Mouse (Mus musculus) liver, embryonic 13.5 days (tissue): ENCODE data around the gene Prrt4. TPM values are rescaled to one million over a fixed set of nuclear protein-coding genes. Genes with fewer than 3 reads are reported as not detected.

Experiments used
- ATAC-seq: fragments of 200-750 bp; cut with Nextera tagmentation; 2 replicates; pipeline ENCODE4 v1.8.0; 2017; ENCODE audit warnings: low read depth, mild to moderate bottlenecking, moderate number of reproducible peaks, moderate library complexity
- DNase-seq: peaks from one replicate; pipeline ENCODE4 v3.0.0; 2022
- H3K27ac ChIP-seq: fragments of 300-500 bp; sonication (generic); 2 replicates; pipeline ENCODE4 v1.5.1; 2015; ENCODE audit warnings: moderate library complexity, mild to moderate bottlenecking, inconsistent platforms
- H3K27me3 ChIP-seq: fragments of 300-500 bp; sonication (generic); 2 replicates; pipeline ENCODE4 v1.6.1; 2015; ENCODE audit warnings: mild to moderate bottlenecking, inconsistent platforms
- H3K36me3 ChIP-seq: fragments of 300-500 bp; sonication (generic); 2 replicates; pipeline ENCODE4 v1.6.1; 2015; ENCODE audit warnings: mild to moderate bottlenecking, inconsistent platforms
- H3K4me1 ChIP-seq: fragments of 300-500 bp; sonication (generic); replicated peaks from 2 replicates; pipeline ENCODE4 v1.6.1; 2015; ENCODE audit warnings: inconsistent platforms
- H3K4me2 ChIP-seq: fragments of 300-500 bp; sonication (generic); 2 replicates; pipeline ENCODE4 v1.6.1; 2015; ENCODE audit warnings: inconsistent platforms, mild to moderate bottlenecking, moderate library complexity
- H3K4me3 ChIP-seq: fragments of 300-500 bp; sonication (generic); replicated peaks from 2 replicates; pipeline ENCODE4 v1.5.1; 2015; ENCODE audit warnings: mild to moderate bottlenecking, inconsistent platforms
- H3K9ac ChIP-seq: fragments of 300-500 bp; sonication (generic); 2 replicates; pipeline ENCODE4 v1.6.1; 2015; ENCODE audit warnings: mild to moderate bottlenecking, inconsistent platforms
- H3K9me3 ChIP-seq: fragments of 300-500 bp; sonication (generic); replicated peaks from 2 replicates; pipeline ENCODE4 v1.6.1; 2016; ENCODE audit warnings: inconsistent platforms
- WGBS: fragments of 180-500 bp; shearing (Covaris S2); methylation state at CpG from one replicate; pipeline ENCODE4 v1.1.7; 2015; ENCODE audit not compliant: insufficient replicate concordance; 5-methylcytosine and 5-hydroxymethylcytosine counted together
- polyA plus RNA-seq: library from polyadenylated mRNA; unstranded; fragments of >200 nt; fragmentation: Nextera tagmentation; extraction: Ambion mirVana; gene quantifications from 2 replicates; pipeline ENCODE4 v1.2.1, GENCODE M21; 2015

The Prrt4 gene
- polyA plus RNA-seq, 1 experiment from 2014 or later, result 0.06 TPM

DNA sequence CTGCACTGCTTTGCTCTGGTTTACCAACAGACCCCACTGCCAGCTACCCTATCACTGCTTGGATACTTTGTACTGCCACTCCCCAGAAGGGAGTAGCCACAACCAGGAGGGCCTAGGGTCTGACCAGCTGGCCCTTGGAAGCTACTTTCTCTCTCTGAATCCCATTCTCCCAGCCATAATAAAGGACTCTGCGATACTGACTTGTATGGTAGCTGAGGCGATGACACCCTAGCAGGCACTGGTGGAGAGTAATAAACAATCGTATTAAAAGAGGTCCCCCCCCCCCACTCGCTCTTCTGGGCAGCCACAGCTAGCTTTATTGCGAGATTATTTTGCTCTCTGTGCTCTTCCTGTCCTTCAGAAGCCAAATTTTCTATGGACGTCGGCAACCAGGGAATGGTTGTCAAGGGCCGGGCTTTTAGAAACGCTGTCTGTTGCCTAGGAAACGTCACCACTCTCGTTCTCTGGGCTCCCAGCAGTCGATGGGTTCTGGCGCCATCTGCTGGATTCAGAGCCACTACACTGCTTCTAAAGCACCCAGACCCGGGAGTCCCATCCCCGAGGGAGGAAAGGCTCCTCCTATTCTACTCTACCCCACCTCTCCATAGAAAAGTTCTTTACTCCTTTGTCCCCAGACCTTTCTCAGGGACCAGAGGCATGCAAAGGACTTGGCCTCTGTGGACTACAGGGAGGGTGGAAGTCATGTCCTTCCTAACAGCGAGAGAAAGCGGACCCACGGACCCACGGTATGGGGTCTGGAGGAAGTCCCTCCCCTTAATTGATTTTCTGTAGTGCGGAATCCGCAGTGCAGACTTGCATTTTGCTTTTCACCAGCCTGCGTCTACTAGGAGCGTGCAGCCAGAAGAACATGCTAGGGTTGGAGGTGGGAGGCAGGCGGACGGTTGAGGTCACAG, 19.2 kb upstream of the Prrt4 start:
- ATAC-seq, result peak; percentile 60
- Histone ChIP-seq H3K27me3 (peaks cover 52% of the 10 kb centered on the region), H3K9ac (no peak overlapping the region)

GRCm38 (mm10) chr6:29195846-29196698, 16.7 kb upstream of the Prrt4 start:
- no peak overlapping the region for H3K9ac ChIP-seq
- H3K27ac ChIP-seq, result no peak overlapping the region
- no peak overlapping the region for H3K4me2 ChIP-seq
- H3K4me1 ChIP-seq, result peaks cover 20% of the 10 kb centered on the region
- DNase-seq, result no peak
- WGBS, result 60% methylated on average over 5 of the region's 5 CpGs
- ATAC-seq, result no peak
- no peak overlapping the region for H3K4me3 ChIP-seq
- no peaks in the 10 kb centered on the region for H3K36me3 ChIP-seq
- H3K9me3 ChIP-seq, result no peaks in the 10 kb centered on the region
- peaks cover 67% of the 10 kb centered on the region for H3K27me3 ChIP-seq

More for the DNA sequence above, 19.2 kb upstream of the Prrt4 start:
- DNase-seq, result peak; percentile 62
- H3K36me3 ChIP-seq, result no peaks in the 10 kb centered on the region
- WGBS, result 15% methylated on average over 25 of the region's 25 CpGs
- H3K9me3 ChIP-seq, result no peaks in the 10 kb centered on the region
- no peak overlapping the region for H3K27ac ChIP-seq
- H3K4me1 ChIP-seq, result peaks cover 20% of the 10 kb centered on the region
- peak overlapping the region; percentile 32 for H3K4me3 ChIP-seq
- H3K4me2 ChIP-seq, result peak overlapping the region; percentile 56

GRCm38 (mm10) chr6:29195146-29195545, 15.8 kb upstream of the Prrt4 start:
- 69% methylated on average over 5 of the region's 5 CpGs for WGBS
- peaks cover 20% of the 10 kb centered on the region for H3K4me1 ChIP-seq
- no peak overlapping the region for H3K4me2 ChIP-seq
- H3K27ac ChIP-seq, result no peak overlapping the region
- no peak overlapping the region for H3K4me3 ChIP-seq
- H3K36me3 ChIP-seq, result no peaks in the 10 kb centered on the region
- H3K9ac ChIP-seq, result no peak overlapping the region
- peaks cover 75% of the 10 kb centered on the region for H3K27me3 ChIP-seq
- ATAC-seq (no peak), DNase-seq (no peak)
- H3K9me3 ChIP-seq, result no peaks in the 10 kb centered on the region

GRCm38 (mm10) chr6:29193961-29194750, 14.8 kb upstream of the Prrt4 start:
- WGBS, result 24% methylated on average over 15 of the region's 15 CpGs
- DNase-seq (no peak), ATAC-seq (0 out of 2 replicates have a peak, but pooled peaks have one; percentile 48)
- Histone ChIP-seq H3K4me3 (no peak overlapping the region), H3K27ac (no peak overlapping the region), H3K36me3 (no peaks in the 10 kb centered on the region), H3K9me3 (no peaks in the 10 kb centered on the region), H3K9ac (no peak overlapping the region), H3K27me3 (peaks cover 70% of the 10 kb centered on the region), H3K4me1 (peaks cover 15% of the 10 kb centered on the region), H3K4me2 (peak overlapping the region; percentile 15; the same call in 1 of the 2 replicates)

GRCm38 (mm10) chr6:29187936-29188335, 8.6 kb upstream of the Prrt4 start:
- no peak overlapping the region for H3K27ac ChIP-seq
- H3K36me3 ChIP-seq, result no peaks in the 10 kb centered on the region
- no peaks in the 10 kb centered on the region for H3K4me1 ChIP-seq
- ATAC-seq, result no peak
- H3K9me3 ChIP-seq, result no peaks in the 10 kb centered on the region
- no peak for DNase-seq
- no peak overlapping the region for H3K4me3 ChIP-seq
- H3K9ac ChIP-seq, result no peak overlapping the region
- peaks cover 33% of the 10 kb centered on the region for H3K27me3 ChIP-seq
- H3K4me2 ChIP-seq, result no peak overlapping the region
- 16% methylated on average over 1 of the region's 1 CpGs for WGBS

DNA sequence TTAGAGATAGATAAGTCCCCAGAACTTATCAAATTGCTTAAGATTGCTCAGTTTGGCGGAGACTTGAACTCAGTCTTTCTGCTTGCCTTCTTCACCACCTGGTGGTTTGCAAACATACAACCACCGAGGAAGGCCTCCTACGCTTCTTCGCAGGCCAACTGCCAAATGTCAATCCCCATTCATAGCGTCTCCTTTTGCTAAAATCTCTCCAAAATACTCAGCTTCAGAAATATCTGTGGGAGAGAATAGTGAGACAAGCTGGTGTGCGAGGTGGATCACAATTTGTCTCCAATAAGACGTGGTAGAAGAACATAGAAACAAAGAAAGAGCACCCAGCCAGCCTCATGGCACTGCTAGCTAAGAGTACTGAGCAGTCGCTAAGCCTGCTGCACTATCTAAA, 459 bp upstream of the Prrt4 start:
- ATAC-seq (no peak), DNase-seq (no peak)
- Histone ChIP-seq H3K9me3 (no peaks in the 10 kb centered on the region), H3K4me1 (peaks cover 7% of the 10 kb centered on the region; the same call in 1 of the 2 replicates), H3K4me3 (peak overlapping the region; percentile 52; the same call in 1 of the 2 replicates), H3K27ac (no peak overlapping the region), H3K4me2 (peak overlapping the region; percentile 69), H3K36me3 (no peaks in the 10 kb centered on the region), H3K27me3 (peaks cover 84% of the 10 kb centered on the region), H3K9ac (no peak overlapping the region)
- WGBS, result 36% methylated on average over 8 of the region's 8 CpGs

DNA sequence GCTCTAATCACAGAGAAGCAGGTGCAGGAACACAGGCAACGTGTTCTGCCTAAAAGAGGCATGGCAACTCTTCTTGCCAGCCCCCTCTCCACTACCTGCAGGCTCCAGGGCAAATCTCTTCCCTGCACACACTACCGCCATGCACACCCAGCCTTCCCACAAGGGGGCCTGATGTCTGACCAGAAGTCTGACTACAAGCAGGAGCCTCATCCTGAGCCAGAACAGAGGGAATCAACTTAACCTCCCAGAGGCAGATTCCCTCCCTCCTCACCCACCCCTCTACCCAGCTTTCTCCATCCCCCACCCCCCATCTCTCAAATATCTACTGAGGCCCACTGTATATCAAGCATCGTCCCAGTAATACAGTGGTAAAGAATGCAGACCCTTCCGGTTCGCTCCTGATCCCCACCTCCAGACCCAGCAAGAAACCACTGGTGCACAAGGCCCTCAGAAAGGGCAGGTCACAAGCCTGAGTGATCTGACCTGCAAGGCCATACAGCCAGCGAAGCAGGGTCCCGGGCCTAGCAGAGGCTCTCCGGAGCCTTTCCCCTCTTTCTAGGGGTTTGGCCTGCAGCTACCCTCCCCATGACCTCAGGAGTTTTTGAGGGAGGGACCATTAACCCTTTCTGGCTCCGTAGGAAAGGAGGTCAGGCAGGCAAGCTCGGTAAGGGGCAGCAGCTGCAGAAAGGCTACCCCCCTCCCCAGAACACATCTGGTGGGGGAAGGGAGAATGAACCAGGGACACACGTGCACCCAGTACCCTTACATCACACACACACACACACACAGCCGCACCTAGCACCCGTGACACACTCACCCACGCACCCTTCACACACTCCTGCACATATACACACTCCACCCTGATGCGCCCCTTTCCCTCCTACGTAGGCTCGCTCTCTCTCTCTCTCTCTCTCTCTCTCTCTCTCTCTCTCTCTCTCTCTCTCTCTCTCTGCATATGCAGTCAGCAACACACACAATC, 1.2 kb downstream of the Prrt4 start:
- Histone ChIP-seq H3K4me1 (peaks cover 7% of the 10 kb centered on the region; the same call in 1 of the 2 replicates), H3K4me2 (peak overlapping the region; percentile 69), H3K9me3 (no peaks in the 10 kb centered on the region), H3K36me3 (no peaks in the 10 kb centered on the region), H3K4me3 (peak overlapping the region; percentile 52; the same call in 1 of the 2 replicates), H3K27me3 (peaks cover 100% of the 10 kb centered on the region), H3K9ac (no peak overlapping the region), H3K27ac (no peak overlapping the region)
- WGBS, result 19% methylated on average over 17 of the region's 17 CpGs
- no peak for ATAC-seq
- no peak for DNase-seq

GRCm38 (mm10) chr6:29175113-29175512, 4.3 kb downstream of the Prrt4 start:
- H3K9me3 ChIP-seq, result no peaks in the 10 kb centered on the region
- H3K9ac ChIP-seq, result no peak overlapping the region
- H3K4me2 ChIP-seq, result no peak overlapping the region
- H3K4me1 ChIP-seq, result peaks cover 20% of the 10 kb centered on the region
- no peak for DNase-seq
- H3K27ac ChIP-seq, result no peak overlapping the region
- H3K36me3 ChIP-seq, result no peaks in the 10 kb centered on the region
- 76% methylated on average over 3 of the region's 3 CpGs for WGBS
- no peak overlapping the region for H3K4me3 ChIP-seq
- ATAC-seq, result no peak
- H3K27me3 ChIP-seq, result peaks cover 100% of the 10 kb centered on the region

- H3K4me2 ChIP-seq, result no peak overlapping the region
- no peaks in the 10 kb centered on the region for H3K36me3 ChIP-seq
- H3K27ac ChIP-seq, result no peak overlapping the region
- H3K9ac ChIP-seq, result no peak overlapping the region
- no peak for ATAC-seq
- peaks cover 100% of the 10 kb centered on the region for H3K27me3 ChIP-seq
- H3K9me3 ChIP-seq, result no peaks in the 10 kb centered on the region
- WGBS, result 28% methylated on average over 7 of the region's 7 CpGs
- no peak for DNase-seq
- no peak overlapping the region for H3K4me3 ChIP-seq
- H3K4me1 ChIP-seq, result peaks cover 22% of the 10 kb centered on the region
Measured at GRCm38 (mm10) chr6:29174368-29174767, 5.0 kb downstream of the Prrt4 start.

- peak overlapping the region; percentile 41 for H3K9ac ChIP-seq
- peak; percentile 42 for DNase-seq
- H3K27me3 ChIP-seq, result peaks cover 99% of the 10 kb centered on the region
- peak overlapping the region; percentile 46 for H3K4me3 ChIP-seq
- H3K36me3 ChIP-seq, result no peaks in the 10 kb centered on the region
- peak; percentile 53 for ATAC-seq
- peaks cover 17% of the 10 kb centered on the region for H3K4me1 ChIP-seq
- under 1% methylated on average over 40 of the region's 40 CpGs for WGBS
- H3K9me3 ChIP-seq, result no peaks in the 10 kb centered on the region
- peak overlapping the region; percentile 70 for H3K4me2 ChIP-seq
- H3K27ac ChIP-seq, result no peak overlapping the region
Measured at GRCm38 (mm10) chr6:29170952-29171388, 8.4 kb downstream of the Prrt4 start.
